Mouse (Mus musculus) liver, adult (tissue): ENCODE data around the gene Ano4.

Experiments
- GATA4 ChIP-seq: IDR thresholded peaks from 2 replicates; pipeline ENCODE4 v1.6.1; 2014; ENCODE audit warnings: mild to moderate bottlenecking, low read length; ENCODE audit not compliant: insufficient replicate concordance

Gene Ano4

GRCm38 (mm10) chr10:88968586-88968985 lies 376.0 kb downstream of the Ano4 start:
- TF ChIP-seq GATA4, result no peak

DNA sequence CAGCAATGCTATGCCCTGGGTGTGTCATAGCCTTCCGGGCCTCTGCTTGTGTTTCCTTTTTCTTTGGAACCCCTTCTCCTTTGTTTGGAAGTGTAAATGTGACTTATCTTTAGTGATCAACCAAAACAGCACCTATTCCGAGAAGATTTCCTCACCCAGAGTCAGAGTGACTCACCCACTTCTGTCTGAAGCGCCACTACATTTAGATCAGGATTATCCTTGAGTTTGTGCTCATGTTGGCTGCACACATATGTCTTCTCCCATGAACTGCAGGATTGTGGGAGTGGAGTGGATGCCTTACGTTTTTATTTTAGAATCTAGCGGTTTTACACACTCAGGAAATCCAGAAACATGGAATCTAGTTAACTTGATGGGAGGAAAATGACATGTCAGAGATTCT lies 383.8 kb downstream of the Ano4 start:
- TF ChIP-seq GATA4, result no peak

- no peak for TF ChIP-seq GATA4
Measured at GRCm38 (mm10) chr10:88950297-88950653, 394.3 kb downstream of the Ano4 start.

DNA sequence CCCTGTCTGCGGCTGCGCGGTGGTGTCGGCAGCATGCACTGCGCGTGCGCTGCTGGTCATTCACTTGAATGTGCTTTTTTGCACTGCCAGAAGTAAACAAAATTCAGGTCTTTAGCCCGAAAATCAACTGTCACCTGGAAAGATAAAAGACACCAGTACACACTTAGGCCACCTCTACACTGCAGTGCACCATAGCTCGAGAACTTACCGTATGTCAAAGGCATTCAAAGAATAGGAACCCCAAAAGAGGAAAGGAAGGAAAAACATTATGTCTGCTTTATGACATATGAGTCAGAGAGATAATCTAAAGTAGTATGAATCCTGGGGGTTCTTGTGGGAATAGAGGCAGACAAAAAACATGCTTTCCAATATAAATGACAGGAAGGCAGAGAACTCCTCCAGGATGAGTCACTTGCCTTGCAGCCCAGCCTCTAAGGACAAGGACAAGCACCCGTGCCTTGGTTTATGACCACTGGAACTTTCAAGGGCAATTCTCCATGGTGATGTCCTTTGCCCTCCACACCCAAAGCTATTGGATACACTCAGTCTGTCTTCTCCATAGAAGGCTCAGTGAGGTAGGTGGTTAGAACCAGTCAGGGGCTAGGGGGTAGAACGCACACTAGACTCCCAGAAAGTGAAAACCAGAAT lies 394.8 kb downstream of the Ano4 start:
- no peak for TF ChIP-seq GATA4
